Mouse (Mus musculus) kidney, embryonic 14.5 days (tissue): ENCODE measurements at regions not wholly inside any gene's neighbourhood (a gene's known extent, or its start where the extent isn't known, plus 50 kb on each side); places are given as distances from the start of the nearest gene placed in this dataset.

Experiments used
- ATAC-seq: fragments of 200-750 bp; cut with Nextera tagmentation; 2 replicates; pipeline ENCODE4 v1.8.0; 2017; ENCODE audit warnings: moderate number of reproducible peaks, mild to moderate bottlenecking, moderate TSS enrichment, moderate library complexity; ENCODE audit not compliant: low FRiP score, low TSS enrichment
- H3K27ac ChIP-seq: fragments of 300-500 bp; sonication (generic); 2 replicates; pipeline ENCODE4 v1.5.1; 2014; ENCODE audit warnings: low read depth, mild to moderate bottlenecking, low read length, moderate library complexity, mixed read lengths
- H3K27me3 ChIP-seq: fragments of 300-500 bp; sonication (generic); 2 replicates; pipeline ENCODE4 v1.6.1; 2014; ENCODE audit warnings: mild to moderate bottlenecking, low read length; ENCODE audit not compliant: control insufficient read depth, insufficient read depth
- H3K36me3 ChIP-seq: fragments of 300-500 bp; sonication (generic); 2 replicates; pipeline ENCODE4 v1.6.1; 2014; ENCODE audit warnings: low read length, mixed read lengths; ENCODE audit not compliant: control insufficient read depth, insufficient read depth
- H3K4me1 ChIP-seq: fragments of 300-500 bp; sonication (generic); 2 replicates; pipeline ENCODE4 v1.6.1; 2014; ENCODE audit warnings: low read length, mixed read lengths; ENCODE audit not compliant: control insufficient read depth, insufficient read depth
- H3K4me2 ChIP-seq: fragments of 300-500 bp; sonication (generic); replicated peaks from 2 replicates; pipeline ENCODE4 v1.6.1; 2014; ENCODE audit warnings: low read depth, mild to moderate bottlenecking, low read length
- H3K4me3 ChIP-seq: fragments of 300-500 bp; sonication (generic); 2 replicates; pipeline ENCODE4 v1.5.1; 2014; ENCODE audit warnings: mild to moderate bottlenecking, low read length
- H3K9ac ChIP-seq: fragments of 300-500 bp; sonication (generic); 2 replicates; pipeline ENCODE4 v1.6.1; 2014; ENCODE audit warnings: low read depth, mild to moderate bottlenecking, low read length, moderate library complexity
- H3K9me3 ChIP-seq: fragments of 300-500 bp; sonication (generic); 2 replicates; pipeline ENCODE4 v1.6.1; 2016; ENCODE audit warnings: low read length; ENCODE audit not compliant: control insufficient read depth
- WGBS: fragments of 180-500 bp; shearing (Covaris S2); extraction: QIAGEN DNeasy Blood & Tissue Kit; methylation state at CpG from one replicate; pipeline ENCODE4 v1.1.7; 2014; 5-methylcytosine and 5-hydroxymethylcytosine counted together

- Histone ChIP-seq H3K36me3 (no peaks in the 10 kb centered on the region), H3K27ac (no peak overlapping the region), H3K4me2 (no peak overlapping the region), H3K4me3 (no peak overlapping the region), H3K27me3 (no peaks in the 10 kb centered on the region), H3K9me3 (no peaks in the 10 kb centered on the region), H3K9ac (no peak overlapping the region), H3K4me1 (no peaks in the 10 kb centered on the region)
- ATAC-seq: no peak
- 34% methylated on average over 12 of the region's 12 CpGs for WGBS
Observed at GRCm38 (mm10) chr4:54021069-54021829, 195.4 kb downstream of the Tmem38b start.

GRCm38 (mm10) chr4:54021861-54022385, 196.1 kb downstream of the Tmem38b start:
- WGBS: 76% methylated on average over 6 of the region's 6 CpGs
- H3K4me3 ChIP-seq: no peak overlapping the region
- no peak overlapping the region for H3K9ac ChIP-seq
- no peak for ATAC-seq
- H3K9me3 ChIP-seq: no peaks in the 10 kb centered on the region
- H3K4me2 ChIP-seq: no peak overlapping the region
- no peak overlapping the region for H3K27ac ChIP-seq
- H3K4me1 ChIP-seq: no peaks in the 10 kb centered on the region
- H3K27me3 ChIP-seq: no peaks in the 10 kb centered on the region
- no peaks in the 10 kb centered on the region for H3K36me3 ChIP-seq

DNA sequence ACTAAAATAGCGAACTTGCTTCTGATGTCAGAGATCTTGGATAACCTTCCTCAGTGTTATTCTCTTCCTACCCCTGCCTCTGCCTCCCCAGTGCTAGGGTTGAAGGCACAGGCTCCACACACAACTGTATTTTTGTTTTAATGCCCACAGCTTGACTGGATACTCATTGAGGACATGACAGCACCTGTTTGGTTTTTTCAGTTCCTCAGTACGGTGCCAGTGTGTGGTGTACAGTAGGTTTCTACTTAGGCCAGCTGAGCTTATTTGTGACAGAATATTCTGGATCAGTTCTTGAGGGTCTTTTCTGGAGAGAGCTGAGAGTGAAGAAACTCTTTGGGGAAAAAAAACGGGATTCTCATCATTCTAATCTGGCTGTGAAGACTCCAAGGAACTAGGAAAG, 201.1 kb downstream of the Tmem38b start:
- Histone ChIP-seq H3K4me1 (no peaks in the 10 kb centered on the region), H3K36me3 (no peaks in the 10 kb centered on the region), H3K4me2 (no peak overlapping the region), H3K27ac (no peak overlapping the region), H3K27me3 (no peaks in the 10 kb centered on the region), H3K9me3 (no peaks in the 10 kb centered on the region), H3K9ac (no peak overlapping the region), H3K4me3 (no peak overlapping the region)
- WGBS: 74% methylated on average over 3 of the region's 3 CpGs
- no peak for ATAC-seq

DNA sequence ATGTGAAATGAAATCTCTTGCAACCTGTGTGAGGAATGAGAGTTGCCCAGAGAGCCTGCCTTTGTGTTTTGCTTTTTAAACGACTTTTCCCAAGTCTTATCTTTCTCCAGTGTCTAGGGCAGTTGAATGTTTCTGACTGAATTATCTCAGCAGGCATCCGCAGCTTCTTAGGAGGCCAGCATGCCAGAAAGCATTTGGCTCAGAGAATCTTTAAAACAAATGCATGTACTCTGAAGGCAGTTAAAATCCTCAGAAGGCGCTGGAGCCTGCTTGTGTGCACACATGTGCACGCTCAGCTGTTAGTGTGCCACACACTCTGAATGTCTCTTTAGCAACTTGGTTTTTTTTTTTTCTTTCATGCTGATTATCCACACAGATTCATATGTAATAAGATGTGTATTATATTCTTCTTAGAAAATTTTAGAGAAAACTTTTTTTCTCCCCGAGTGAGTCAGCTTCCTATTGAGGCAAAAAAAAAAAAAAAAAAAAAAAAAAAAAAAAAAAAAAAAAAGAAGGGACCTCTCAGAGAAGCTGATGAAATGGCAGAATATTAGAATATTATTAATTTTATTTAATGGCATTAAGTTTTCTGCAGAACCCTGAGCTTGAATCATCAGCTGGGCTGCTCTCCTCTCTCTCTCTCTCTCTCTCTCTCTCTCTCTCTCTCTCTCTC, 201.9 kb downstream of the Tmem38b start:
- no peak overlapping the region for H3K4me3 ChIP-seq
- no peaks in the 10 kb centered on the region for H3K9me3 ChIP-seq
- WGBS: 48% methylated on average over 5 of the region's 5 CpGs
- ATAC-seq: no peak
- H3K27ac ChIP-seq: no peak overlapping the region
- no peaks in the 10 kb centered on the region for H3K36me3 ChIP-seq
- H3K27me3 ChIP-seq: no peaks in the 10 kb centered on the region
- H3K4me2 ChIP-seq: no peak overlapping the region
- no peak overlapping the region for H3K9ac ChIP-seq
- H3K4me1 ChIP-seq: 0 out of 2 replicates have a peak, but pooled peaks cover 4% of the 10 kb centered on the region

DNA sequence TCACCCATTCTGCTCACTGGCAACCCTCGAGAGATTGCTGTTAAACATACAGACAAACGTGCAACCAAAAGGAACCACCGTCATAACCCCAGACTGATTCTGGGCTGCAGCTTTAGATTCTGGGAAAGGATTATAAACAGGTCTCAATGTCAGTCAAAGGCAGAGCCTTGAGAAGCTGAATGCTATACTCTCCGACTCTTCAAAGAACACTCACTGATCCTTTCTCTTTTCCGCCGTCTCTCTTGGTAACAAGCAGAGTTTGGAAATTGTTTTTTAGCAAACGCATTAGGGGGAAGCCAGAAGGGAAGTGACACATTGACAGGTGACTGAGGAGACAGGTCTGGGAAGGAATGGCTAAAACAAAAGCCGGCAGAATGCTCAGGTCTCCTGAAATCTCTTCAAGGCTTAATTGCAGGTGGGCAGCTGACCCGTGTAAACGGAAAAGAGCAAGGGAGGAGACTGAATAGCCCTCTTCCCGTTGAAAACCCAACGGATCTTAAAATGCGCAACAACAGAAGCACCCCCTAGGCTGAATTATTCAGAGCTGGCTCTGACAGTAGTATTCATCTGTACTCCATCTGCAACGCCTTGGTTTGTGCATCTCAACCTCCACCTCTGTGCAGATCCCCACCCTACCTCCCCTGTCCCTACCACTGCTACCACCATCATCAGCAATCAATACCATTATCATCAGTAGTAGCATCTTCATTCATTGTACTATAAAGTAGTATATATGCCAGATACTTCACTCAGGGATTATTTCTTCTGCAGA, 219.6 kb downstream of the Tmem38b start:
- Histone ChIP-seq H3K4me3 (no peak overlapping the region), H3K4me1 (no peaks in the 10 kb centered on the region), H3K36me3 (no peaks in the 10 kb centered on the region), H3K9me3 (no peaks in the 10 kb centered on the region), H3K27me3 (no peaks in the 10 kb centered on the region), H3K9ac (no peak overlapping the region), H3K4me2 (no peak overlapping the region), H3K27ac (no peak overlapping the region)
- 64% methylated on average over 14 of the region's 14 CpGs for WGBS
- ATAC-seq: no peak

GRCm38 (mm10) chr4:54064331-54064730, 238.5 kb downstream of the Tmem38b start:
- no peaks in the 10 kb centered on the region for H3K27me3 ChIP-seq
- no peaks in the 10 kb centered on the region for H3K36me3 ChIP-seq
- H3K4me3 ChIP-seq: no peak overlapping the region
- peaks cover under 1% of the 10 kb centered on the region; the same call in 1 of the 2 replicates for H3K9me3 ChIP-seq
- no peaks in the 10 kb centered on the region for H3K4me1 ChIP-seq
- H3K9ac ChIP-seq: no peak overlapping the region
- no peak overlapping the region for H3K4me2 ChIP-seq
- no peak overlapping the region for H3K27ac ChIP-seq
- ATAC-seq: no peak
- WGBS: 94% methylated on average over 4 of the region's 4 CpGs

DNA sequence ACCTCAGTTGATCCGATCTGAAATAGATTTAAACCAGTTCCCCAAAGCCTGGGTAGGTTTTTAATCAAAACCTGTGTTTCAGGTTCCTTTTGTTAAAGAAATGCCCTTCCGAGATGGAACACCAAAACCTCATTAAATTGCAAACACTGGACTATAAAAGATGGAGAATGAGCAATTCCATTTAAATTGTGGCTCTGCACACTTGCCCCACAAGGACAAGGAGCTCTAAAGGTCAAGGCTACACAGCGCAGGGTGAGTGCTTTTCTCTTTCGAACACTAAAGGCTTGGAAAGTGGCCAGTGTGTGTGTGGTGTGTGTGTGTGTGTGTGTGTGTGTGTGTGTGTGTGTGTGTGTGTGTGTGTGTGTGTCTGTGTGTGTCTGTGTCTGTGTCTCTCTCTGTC, 246.1 kb downstream of the Tmem38b start:
- no peaks in the 10 kb centered on the region for H3K36me3 ChIP-seq
- 70% methylated on average over 4 of the region's 4 CpGs for WGBS
- H3K4me2 ChIP-seq: no peak overlapping the region
- no peak overlapping the region for H3K4me3 ChIP-seq
- H3K27me3 ChIP-seq: no peaks in the 10 kb centered on the region
- H3K9ac ChIP-seq: no peak overlapping the region
- no peaks in the 10 kb centered on the region for H3K4me1 ChIP-seq
- peaks cover 8% of the 10 kb centered on the region; the same call in 1 of the 2 replicates for H3K9me3 ChIP-seq
- no peak overlapping the region for H3K27ac ChIP-seq
- ATAC-seq: no peak

- Histone ChIP-seq H3K27ac (no peak overlapping the region), H3K9me3 (peaks cover 8% of the 10 kb centered on the region; the same call in 1 of the 2 replicates), H3K4me2 (no peak overlapping the region), H3K9ac (no peak overlapping the region), H3K4me3 (no peak overlapping the region), H3K27me3 (no peaks in the 10 kb centered on the region), H3K4me1 (no peaks in the 10 kb centered on the region), H3K36me3 (no peaks in the 10 kb centered on the region)
- WGBS: 62% methylated on average over 3 of the region's 3 CpGs
- no peak for ATAC-seq
Observed at GRCm38 (mm10) chr4:54072482-54072881, 246.6 kb downstream of the Tmem38b start.
